Mouse (Mus musculus): ENCODE measurements around the gene Nudcd3. TPM values are rescaled to one million over a fixed set of nuclear protein-coding genes. Genes with fewer than 3 reads are reported as not detected.

The Nudcd3 gene
- total RNA-seq (2021) = 46.6 and 49.7 TPM in 2 replicates
- long read RNA-seq, experiment 1, transcript Nudcd3-201 (6 exons, 3,927 nt) = major isoform, 93 of 111 reads
- long read RNA-seq, experiment 1, partial matches to known transcripts = 7 of 111 reads
- long read RNA-seq, experiment 1, other reads (novel, unspliced or antisense) = 10 of 111 reads
- long read RNA-seq, experiment 2, transcript Nudcd3-201 (6 exons, 3,927 nt) = major isoform, 43 of 58 reads
- long read RNA-seq, experiment 2, partial matches to known transcripts = 7 of 58 reads
- long read RNA-seq, experiment 2, other reads (novel, unspliced or antisense) = 8 of 58 reads

DNA sequence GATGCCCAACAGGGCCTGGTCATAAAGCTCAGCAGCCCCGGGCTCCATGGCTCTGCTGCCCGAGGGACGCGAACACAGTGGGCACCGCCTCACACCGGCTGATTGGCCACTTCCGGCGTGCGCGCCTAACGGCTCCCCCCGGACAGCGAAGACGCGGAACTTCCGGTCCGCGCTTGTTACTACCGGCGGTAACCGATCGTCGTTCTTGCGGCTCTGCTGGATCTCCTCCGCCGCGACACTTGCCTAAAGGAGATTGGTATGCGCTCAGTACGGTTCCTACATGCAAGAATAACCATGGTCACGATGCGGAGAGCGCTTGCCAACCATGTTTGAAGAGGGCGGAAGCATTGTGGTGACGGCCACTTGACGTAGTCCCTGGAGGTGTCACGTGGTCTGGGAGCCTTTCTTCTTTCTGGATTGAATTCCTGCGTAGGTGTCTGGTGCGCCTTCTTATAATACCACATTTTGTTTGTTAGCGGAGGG lies at the start of gene Nudcd3:
Gene Nudcd3, minus strand, starts transcription at position 329 of the 483 bp plus-strand sequence.
- peak; percentile 93 for DNase-seq

DNA sequence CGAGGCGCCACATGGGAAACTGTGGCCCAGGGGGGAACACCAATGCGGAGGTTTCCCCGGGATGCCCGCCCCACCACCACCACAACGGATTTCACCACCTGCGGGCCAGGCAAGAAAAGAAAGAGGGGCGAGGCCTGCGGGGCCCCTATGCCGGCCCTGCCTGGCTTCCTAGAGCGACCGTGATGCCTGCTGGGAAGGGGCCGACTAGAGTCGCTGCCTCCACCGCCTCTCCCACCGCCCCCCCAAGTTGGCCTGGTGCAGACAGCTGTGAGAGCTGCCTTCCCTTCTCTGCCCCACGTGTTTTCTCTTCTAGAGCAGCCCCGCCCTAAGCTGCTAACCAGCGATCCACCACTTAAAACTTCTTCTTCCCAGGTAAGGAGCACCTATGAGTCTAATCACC lies 44.5 kb upstream of the Nudcd3 start:
- DNase-seq = no peak

DNA sequence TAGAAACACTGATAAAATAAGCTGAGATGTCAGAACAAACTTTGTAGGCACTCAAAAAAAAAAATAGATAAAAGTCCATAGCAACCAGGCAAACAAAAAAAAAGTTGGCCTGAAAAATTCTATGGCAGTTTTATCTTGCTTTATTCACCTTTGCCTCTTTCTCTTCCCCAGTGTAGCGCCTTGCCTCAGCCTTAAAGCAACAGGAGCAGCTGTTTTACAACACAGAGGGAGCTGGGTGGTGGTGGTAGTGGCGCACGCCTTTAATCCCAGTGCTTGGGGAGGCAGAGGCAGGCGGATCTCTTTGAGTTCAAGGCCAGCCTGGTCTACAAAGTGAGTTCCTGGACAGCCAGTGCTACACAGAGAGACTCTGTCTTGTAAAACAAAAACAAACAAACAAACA lies 32.8 kb upstream of the Nudcd3 start:
- DNase-seq = no peak

- DNase-seq = no peak
Measured at GRCm38 (mm10) chr11:6230012-6230411, 29.8 kb upstream of the Nudcd3 start, which contains the start of gene Npc1l1. Gene Npc1l1 (minus strand): TSS chr11:6230143.

GRCm38 (mm10) chr11:6224541-6225229 lies 24.5 kb upstream of the Nudcd3 start:
- no peak for DNase-seq

DNA sequence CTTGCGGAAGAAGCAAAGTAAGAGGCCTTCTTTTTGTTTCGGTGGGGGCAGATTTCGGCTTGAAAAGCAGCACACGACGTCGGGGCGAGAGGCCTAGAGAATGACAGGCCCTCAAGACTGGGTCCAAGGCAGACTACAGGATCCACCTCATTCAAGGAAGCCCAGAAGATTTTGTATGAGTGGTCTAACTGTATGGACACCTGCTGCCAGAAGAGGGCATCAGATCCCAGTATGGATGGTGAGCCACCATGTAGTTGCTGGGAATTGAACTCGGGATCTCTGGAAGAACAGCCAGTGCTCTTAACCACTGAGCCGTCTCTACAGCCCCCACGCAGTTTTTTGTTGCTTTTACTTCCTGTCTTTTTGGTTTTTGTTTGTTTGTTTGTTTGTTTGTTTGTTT lies 22.0 kb upstream of the Nudcd3 start:
- DNase-seq = no peak

DNA sequence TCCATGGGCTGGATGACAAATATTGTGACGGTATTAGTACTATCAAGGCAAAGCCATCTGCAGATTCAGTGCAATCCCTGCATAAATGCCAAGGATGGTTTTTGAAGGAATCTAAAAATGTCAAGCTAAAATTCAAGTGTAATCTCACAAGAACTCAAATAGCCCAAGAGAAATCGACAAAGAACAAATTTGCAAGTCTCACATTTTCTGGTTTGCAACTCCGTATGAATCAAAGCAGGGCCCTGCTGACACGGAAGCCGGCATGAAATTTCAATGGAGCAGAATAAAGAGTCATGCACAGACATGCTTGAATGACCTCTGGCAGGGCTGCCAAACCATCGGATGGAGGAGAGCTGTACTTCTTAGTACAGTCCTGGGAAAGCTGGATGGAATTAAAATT lies 19.8 kb upstream of the Nudcd3 start:
- no peak for DNase-seq

GRCm38 (mm10) chr11:6218189-6218896 lies 18.1 kb upstream of the Nudcd3 start:
- no peak for DNase-seq

DNA sequence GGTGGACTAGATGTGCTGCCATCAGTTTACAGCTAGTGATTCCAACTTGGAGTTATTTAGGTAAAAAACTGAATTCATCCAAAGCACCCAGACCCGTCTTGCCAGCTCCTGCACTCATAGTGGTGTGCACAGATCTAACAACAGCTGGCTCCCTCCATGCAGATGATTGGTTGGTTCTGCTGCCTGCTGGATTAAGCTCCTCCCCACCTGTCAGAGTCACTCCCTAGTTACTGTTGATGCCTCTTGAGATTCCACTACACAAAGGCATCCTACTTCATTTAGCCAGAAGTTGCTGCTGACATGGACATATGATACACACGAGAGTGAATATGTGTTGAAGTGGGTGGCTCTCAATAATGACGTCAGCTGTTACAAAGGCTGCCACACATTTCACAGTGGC lies 16.6 kb upstream of the Nudcd3 start:
- DNase-seq = no peak

DNA sequence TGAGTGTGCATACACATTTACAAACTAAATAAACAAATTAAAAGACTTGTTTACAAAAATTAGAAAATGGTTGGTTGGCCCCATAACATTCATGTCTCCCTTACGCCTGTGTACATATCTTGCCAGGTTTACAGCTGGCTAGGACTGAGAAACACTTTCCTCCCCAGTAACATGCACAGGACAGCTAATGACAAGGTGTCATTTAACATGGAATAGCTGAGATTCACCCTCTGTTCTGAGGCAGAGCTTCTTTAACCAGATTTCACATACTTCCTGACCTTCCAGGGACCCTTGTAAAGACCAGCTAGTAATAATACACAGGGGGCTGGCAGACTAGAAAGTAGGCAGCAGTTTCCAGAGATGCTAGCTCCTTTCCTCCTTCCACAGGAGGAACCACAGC lies 7.9 kb upstream of the Nudcd3 start:
- DNase-seq = no peak

GRCm38 (mm10) chr11:6207090-6207489 lies 6.9 kb upstream of the Nudcd3 start:
- DNase-seq = no peak

DNA sequence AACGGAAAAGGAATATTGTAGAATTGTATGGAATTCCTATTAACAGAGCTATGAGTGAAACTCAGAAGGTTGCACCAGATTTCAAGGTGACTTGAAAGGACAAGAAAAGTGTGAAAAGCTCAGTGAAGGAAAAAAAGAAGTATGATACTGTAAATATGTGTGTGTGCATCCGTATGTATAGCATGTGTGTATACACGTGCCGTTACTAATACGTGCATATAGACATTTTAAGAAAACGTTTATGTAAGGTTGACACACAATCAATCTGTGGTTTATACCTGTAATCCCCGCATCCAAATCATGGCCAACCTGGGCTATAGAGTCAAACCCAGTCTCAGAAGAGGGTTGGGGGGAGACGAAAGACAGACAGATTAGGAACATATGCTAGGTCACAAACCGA lies 355 bp upstream of the Nudcd3 start:
- no peak for DNase-seq

GRCm38 (mm10) chr11:6199410-6200086 lies 667 bp downstream of the Nudcd3 start, which contains the start of gene A730071L15Rik:
Gene A730071L15Rik (plus strand): TSS chr11:6200029.
- DNase-seq = peak; percentile 18

- DNase-seq = no peak
Measured at GRCm38 (mm10) chr11:6198449-6198848, 1.8 kb downstream of the Nudcd3 start.

GRCm38 (mm10) chr11:6196780-6197179 lies 3.4 kb downstream of the Nudcd3 start:
- no peak for DNase-seq

DNA sequence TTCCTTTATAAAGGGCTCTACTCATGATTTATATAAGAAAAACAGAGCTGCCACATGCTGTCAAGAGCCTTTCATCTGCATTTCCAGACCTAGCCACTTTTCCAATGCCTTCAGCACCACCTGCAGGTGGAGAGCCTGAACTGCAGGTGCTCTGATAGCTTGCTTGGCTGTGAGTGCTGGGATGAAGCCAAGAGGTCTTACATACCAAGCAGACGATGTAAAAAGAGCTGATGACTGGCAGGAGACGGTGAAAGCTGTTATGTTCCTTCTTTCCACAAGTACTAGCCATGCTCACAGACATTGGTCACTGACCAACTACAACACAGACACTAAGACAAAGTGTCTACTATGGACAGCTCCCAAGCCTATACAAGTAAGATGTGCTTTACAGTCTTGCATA lies 12.3 kb downstream of the Nudcd3 start:
- peak; percentile 92 for DNase-seq

DNA sequence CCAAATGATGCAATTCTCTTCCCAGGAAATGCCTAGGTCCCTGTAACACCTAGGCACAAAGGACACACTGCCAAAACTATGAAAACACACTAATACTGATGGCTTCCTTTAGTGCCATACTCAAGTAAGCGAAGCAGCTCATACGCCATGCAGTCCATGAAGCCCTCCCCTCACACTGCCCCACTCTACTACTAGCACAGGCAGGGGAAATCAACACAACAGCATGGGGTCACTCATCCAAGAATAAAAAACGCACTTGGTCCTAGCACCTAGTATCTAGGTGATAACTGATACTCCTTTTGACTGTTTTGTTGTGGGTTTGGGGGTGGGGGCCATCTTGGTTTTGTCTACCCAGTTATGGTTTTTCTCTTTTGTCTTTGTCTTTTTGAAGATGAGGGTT lies 12.8 kb downstream of the Nudcd3 start:
- DNase-seq = no peak

- no peak for DNase-seq
Measured at GRCm38 (mm10) chr11:6184202-6184935, 15.8 kb downstream of the Nudcd3 start.

- no peak for DNase-seq
Measured at GRCm38 (mm10) chr11:6183246-6183645, 17.0 kb downstream of the Nudcd3 start.

DNA sequence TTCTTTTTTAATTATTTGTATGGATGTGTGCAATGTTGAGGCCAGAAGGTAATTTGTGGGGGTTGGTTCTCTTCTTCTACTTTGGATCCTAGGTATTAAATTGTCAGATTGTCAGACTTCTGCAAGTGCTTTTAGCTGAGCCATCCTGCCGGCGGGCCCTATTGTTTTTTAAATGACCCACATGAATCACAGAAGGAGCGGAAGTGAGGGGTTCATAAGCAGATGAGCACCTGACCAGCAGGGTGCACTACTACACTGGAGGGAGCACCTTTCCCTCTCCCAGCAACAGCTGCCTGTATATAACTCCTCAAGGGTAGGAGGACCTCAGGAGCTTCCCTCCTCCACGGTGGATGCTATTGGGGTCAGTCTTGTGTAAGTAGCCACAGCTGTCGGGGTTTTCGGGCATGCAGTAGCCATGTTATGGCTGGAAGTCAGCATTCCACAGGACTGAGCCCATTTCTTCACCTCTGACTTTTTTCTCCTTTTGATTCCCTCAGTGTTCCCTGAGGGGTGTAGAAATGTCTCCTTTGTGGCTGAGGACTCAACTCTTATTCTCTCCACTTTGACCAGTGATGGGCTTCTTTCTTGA lies 19.3 kb downstream of the Nudcd3 start:
- DNase-seq = no peak

- DNase-seq = no peak
Measured at GRCm38 (mm10) chr11:6179194-6179593, 21.0 kb downstream of the Nudcd3 start.

Measured in adrenal gland, postnatal 14 days (tissue).